Mouse (Mus musculus) C2C12 (cell line): ENCODE measurements around the gene Mib2. TPM values are rescaled to one million over a fixed set of nuclear protein-coding genes. Genes with fewer than 3 reads are reported as not detected.

ENCODE experiments used
- H3K27me3 ChIP-seq: one replicate; pipeline ENCODE4 v1.6.1; 2011; ENCODE audit not compliant: control insufficient read depth, insufficient read depth, insufficient read length
- H3K36me3 ChIP-seq: one replicate; pipeline ENCODE4 v1.6.1; 2011; ENCODE audit not compliant: control insufficient read depth, insufficient read depth
- H3K4me3 ChIP-seq: one replicate; pipeline ENCODE4 v1.5.1; 2011; ENCODE audit warnings: mild to moderate bottlenecking, control low read depth; ENCODE audit not compliant: poor library complexity, insufficient read depth, severe bottlenecking
- H3K79me2 ChIP-seq: one replicate; pipeline ENCODE4 v1.6.1; 2011; ENCODE audit not compliant: control insufficient read depth, insufficient read depth
- H3K79me3 ChIP-seq: one replicate; pipeline ENCODE4 v1.6.1; 2011; ENCODE audit warnings: low read depth, control low read depth
- H3ac ChIP-seq: one replicate; pipeline ENCODE3; 2011; ENCODE audit warnings: low read depth; ENCODE audit not compliant: control insufficient read depth, insufficient read length
- CEBPB ChIP-seq: IDR thresholded peaks from one replicate; pipeline ENCODE4 v1.6.1; 2011; ENCODE audit warnings: low read depth, mild to moderate bottlenecking, control low read depth, moderate library complexity
- CTCF ChIP-seq: IDR thresholded peaks from one replicate; pipeline ENCODE4 v1.5.1; 2011; ENCODE audit not compliant: control insufficient read depth, insufficient read depth, insufficient read length
- FOSL1 ChIP-seq: IDR thresholded peaks from one replicate; pipeline ENCODE4 v1.8.0; 2011; ENCODE audit warnings: mild to moderate bottlenecking, low read length; ENCODE audit not compliant: poor library complexity, insufficient read depth, severe bottlenecking
- MAX ChIP-seq: IDR thresholded peaks from one replicate; pipeline ENCODE4 v1.6.1; 2011; ENCODE audit warnings: mild to moderate bottlenecking, control low read depth
- MYOD1 ChIP-seq: IDR thresholded peaks from one replicate; pipeline ENCODE4 v1.6.1; 2011; ENCODE audit warnings: low read depth; ENCODE audit not compliant: control insufficient read depth, insufficient read length
- MYOG ChIP-seq: IDR thresholded peaks from one replicate; pipeline ENCODE4 v1.6.1; 2011; ENCODE audit not compliant: control insufficient read depth, insufficient read length; ENCODE audit errors: extremely low read depth
- USF1 ChIP-seq: IDR thresholded peaks from one replicate; pipeline ENCODE4 v1.6.1; 2011; ENCODE audit warnings: low read depth, mild to moderate bottlenecking, control low read depth, moderate library complexity
- long read RNA-seq, 2 experiments: library from polyadenylated mRNA; unstranded; transcript quantifications; one replicate each; pipeline ENCODE4 v2.0.0; 2019 to 2020
- polyA plus RNA-seq: library from polyadenylated mRNA; unstranded; fragments of >200 nt; fragmentation: generic; extraction: Trizol; gene quantifications from one replicate; pipeline ENCODE4 v1.2.1, GENCODE M21; 2012; ENCODE audit warnings: missing spikeins

Gene Mib2
- polyA plus RNA-seq = 16.2 TPM
- long read RNA-seq, experiment 1, partial matches to known transcripts = 5 of 8 reads
- long read RNA-seq, experiment 1, other reads (novel, unspliced or antisense) = 3 of 8 reads
- long read RNA-seq, experiment 2, transcript Mib2-201 (19 exons, 3,642 nt) = major isoform, 6 of 75 reads
- long read RNA-seq, experiment 2, partial matches to known transcripts = 6 of 75 reads
- long read RNA-seq, experiment 2, other reads (novel, unspliced or antisense) = 63 of 75 reads

DNA sequence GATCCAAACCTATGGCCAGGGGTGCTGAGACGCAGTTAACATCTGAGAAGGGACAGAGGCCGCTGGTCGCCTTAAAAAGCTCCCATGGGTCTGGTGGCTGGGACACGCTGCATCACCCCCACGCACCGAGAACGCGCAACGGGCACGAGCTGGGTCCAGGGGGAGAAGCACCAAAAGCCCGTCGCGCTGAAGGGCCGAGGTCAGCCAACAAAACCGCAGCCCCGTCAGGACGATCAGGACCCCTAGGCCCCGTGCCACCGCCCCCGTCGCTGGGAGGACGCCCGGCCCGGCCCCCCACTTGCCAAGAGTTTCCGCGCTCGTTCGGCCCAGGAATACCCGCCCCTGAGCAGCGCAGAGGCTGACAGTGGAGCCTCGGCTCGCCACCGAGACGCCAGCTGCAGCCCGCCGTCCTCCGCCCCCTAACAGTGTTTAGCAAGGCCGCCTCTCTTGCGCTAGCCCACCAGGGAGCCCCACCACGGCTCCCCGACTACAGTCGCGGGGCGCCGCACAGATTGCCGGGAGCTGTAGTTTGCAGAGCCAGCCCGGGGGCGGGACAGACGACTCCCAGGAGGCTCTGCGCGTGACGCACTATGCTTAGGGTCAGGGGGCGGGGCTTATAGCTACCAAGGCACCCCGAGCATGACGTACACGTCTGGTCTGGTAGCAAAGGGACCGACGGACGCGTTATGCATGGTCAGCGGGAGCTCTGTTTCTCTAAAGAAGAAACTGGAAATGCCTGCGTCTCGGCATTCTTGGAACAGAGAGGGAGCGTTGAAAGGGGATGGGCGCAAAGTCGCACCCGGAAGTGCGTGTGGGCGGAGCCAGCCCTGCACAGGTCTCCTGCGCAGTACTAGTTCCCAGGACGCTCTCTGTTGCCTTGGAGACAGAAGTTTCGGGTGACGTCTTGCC is at the start of gene Mib2:
Mib2 (minus strand) TSS at position 510 of the 909 bp plus-strand sequence.
- no peaks in the 10 kb centered on the region for H3K79me3 ChIP-seq
- TF ChIP-seq CTCF (no peak), FOSL1 (no peak), CEBPB (no peak), MAX (no peak), MYOG (no peak), USF1 (no peak), MYOD1 (no peak)
- H3K79me2 ChIP-seq = no peaks in the 10 kb centered on the region
- no peaks in the 10 kb centered on the region for H3K36me3 ChIP-seq
- H3ac ChIP-seq = peak within 1 kb of the TSS; percentile 87
- no peaks in the 10 kb centered on the region for H3K27me3 ChIP-seq
- H3K4me3 ChIP-seq = peak within 1 kb of the TSS; percentile 79

DNA sequence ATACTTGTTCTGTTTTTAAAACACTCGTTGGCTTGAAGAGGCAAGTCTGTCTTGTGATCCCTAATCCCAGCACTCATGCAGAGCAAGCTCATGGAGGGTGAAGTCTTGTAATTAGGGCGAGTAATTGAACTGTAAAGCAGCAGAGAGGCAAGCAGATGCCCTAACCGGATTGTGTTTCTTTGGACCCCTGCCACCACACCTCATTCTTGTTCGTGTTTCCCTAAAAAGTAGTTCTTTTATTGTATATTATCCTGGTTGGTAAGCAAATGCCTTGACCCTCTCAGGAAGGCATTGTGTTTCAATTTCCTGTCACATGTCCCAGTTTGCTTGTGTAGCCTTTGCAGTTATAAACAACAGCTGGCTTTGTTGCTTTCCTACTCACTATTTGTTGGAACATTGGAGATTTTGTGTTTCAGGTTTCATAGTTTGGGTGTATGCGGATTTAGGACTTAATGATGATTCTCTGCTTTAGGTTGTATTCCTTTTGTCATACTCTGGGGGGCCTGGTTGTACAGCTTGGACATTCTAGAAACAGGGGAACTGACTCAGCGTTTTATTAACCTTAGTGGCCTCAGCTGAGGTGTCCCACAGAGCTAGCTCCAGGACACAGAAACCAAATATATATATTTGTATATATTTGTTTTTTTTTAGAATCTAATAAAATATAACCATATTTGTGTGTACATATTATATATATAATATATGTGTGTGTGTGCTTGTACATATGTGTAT is 41.7 kb upstream of the Mib2 start:
- H3K27me3 ChIP-seq = no peaks in the 10 kb centered on the region
- H3K4me3 ChIP-seq = no peak overlapping the region
- peaks cover 96% of the 10 kb centered on the region for H3K79me2 ChIP-seq
- peaks cover 86% of the 10 kb centered on the region for H3K79me3 ChIP-seq
- TF ChIP-seq USF1 = peak; percentile 53
- no peak for TF ChIP-seq MAX
- peaks cover 9% of the 10 kb centered on the region for H3K36me3 ChIP-seq
- no peak overlapping the region for H3ac ChIP-seq

DNA sequence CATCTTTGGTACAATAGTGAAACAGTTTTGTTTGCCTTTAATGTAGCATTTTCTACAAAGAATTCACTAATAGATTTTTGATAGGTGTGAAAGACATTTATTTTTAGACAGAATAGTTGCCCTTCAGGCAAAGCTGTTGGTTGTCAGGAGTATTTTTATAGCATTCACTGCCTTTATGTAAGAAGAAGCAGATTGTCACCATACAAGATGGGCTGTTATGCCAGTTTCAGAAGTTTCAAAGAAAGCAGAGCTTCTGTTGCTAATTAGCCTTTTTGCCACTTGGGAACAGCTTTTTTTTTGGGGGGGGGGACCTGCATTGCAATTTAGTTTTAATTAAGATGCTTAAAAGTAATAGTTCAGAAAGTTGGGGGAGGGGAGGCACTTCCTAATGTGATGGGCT is 40.0 kb upstream of the Mib2 start:
- Histone ChIP-seq H3K27me3 (no peaks in the 10 kb centered on the region), H3K36me3 (no peaks in the 10 kb centered on the region), H3K79me2 (peaks cover 90% of the 10 kb centered on the region), H3K4me3 (no peak overlapping the region), H3K79me3 (peaks cover 84% of the 10 kb centered on the region), H3ac (no peak overlapping the region)
- TF ChIP-seq CEBPB = no peak

DNA sequence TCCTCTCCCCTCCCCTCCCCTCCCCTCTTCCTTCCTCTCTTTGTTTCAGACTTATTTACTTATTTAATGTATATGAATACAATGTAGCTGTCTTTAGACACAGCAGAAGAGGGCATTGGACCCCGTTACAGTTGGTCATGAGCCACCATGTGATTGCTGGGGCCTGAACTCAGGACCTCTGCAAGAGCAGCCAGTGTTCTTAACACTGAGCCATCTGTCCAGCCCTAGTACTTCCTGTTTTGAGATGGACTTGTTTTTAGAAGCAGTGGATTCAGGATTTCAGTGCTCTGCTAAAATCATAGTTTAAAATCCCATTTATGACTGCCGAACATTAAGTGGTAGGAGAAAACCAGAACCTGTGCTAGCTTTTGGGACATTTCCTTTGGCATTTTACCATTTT is 39.6 kb upstream of the Mib2 start:
- Histone ChIP-seq H3K4me3 (no peak overlapping the region), H3K27me3 (no peaks in the 10 kb centered on the region), H3ac (no peak overlapping the region), H3K79me3 (peaks cover 80% of the 10 kb centered on the region), H3K36me3 (no peaks in the 10 kb centered on the region), H3K79me2 (peaks cover 86% of the 10 kb centered on the region)
- TF ChIP-seq CEBPB = no peak
- no peak for TF ChIP-seq CTCF

DNA sequence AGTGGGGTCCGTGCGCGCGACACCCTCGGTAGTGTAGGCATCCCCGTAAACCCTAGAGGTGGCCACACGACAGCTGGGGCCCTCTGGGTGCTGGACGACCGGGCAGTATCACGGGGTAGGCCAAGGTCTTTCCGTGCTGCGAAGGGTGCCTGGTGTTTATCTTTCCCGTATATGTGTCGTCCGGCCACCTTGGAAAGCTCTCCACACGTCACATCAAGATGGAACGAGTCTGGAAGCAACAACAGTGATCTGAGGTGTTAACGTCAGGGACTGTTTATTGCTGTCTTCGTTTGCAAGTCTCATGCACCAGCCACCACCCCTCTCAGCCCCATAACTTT is 36.6 kb upstream of the Mib2 start:
- Histone ChIP-seq H3ac (peak overlapping the region; percentile 85), H3K79me3 (peaks cover 54% of the 10 kb centered on the region), H3K36me3 (no peaks in the 10 kb centered on the region), H3K27me3 (no peaks in the 10 kb centered on the region), H3K79me2 (peaks cover 56% of the 10 kb centered on the region), H3K4me3 (peak overlapping the region; percentile 94)
- TF ChIP-seq CTCF (no peak), USF1 (no peak), CEBPB (no peak), MYOG (no peak), FOSL1 (no peak), MAX (no peak), MYOD1 (no peak)
